Mouse (Mus musculus) urinary bladder, adult 2 months (tissue): Measurements from ENCODE around the gene Slc22a16. TPM values are rescaled to one million over a fixed set of nuclear protein-coding genes. Genes with fewer than 3 reads are reported as not detected.

ENCODE experiments used
- polyA plus RNA-seq: library from polyadenylated mRNA; depleted of rRNA; stranded (reverse); fragments of >200 nt; gene quantifications from 2 replicates; pipeline ENCODE4 v1.2.3, GENCODE M21; 2012; rRNA removed

The Slc22a16 gene
- polyA plus RNA-seq, 1 experiment, result not detected

Other genes with a start within 250 kb of the Slc22a16 start
- 14.6 and 17.0 TPM in 2 replicates for gene Cdk19, start 230.8 kb upstream of the Slc22a16 start, polyA plus RNA-seq
- gene Ddo, start 59.7 kb downstream of the Slc22a16 start, polyA plus RNA-seq, result 0.78 and 1.3 TPM in 2 replicates
- gene Mettl24, start 112.9 kb downstream of the Slc22a16 start, polyA plus RNA-seq, result 2.0 and 2.4 TPM in 2 replicates